Mouse (Mus musculus) G1E (cell line): ENCODE measurements around the gene Fgf4. TPM values are rescaled to one million over a fixed set of nuclear protein-coding genes. Genes with fewer than 3 reads are reported as not detected.

ENCODE experiments used
- ATAC-seq: 2 replicates; pipeline ENCODE4 v1.8.0; 2016; ENCODE audit warnings: mild to moderate bottlenecking; ENCODE audit not compliant: insufficient number of reproducible peaks, poor library complexity, low FRiP score, severe bottlenecking; ENCODE audit errors: extremely low read depth
- DNase-seq: peaks from one replicate; pipeline ENCODE4 v3.0.0; 2012; ENCODE audit warnings: low spot score
- H3K27me3 ChIP-seq: 2 replicates; pipeline ENCODE4 v1.6.1; 2012; ENCODE audit warnings: mild to moderate bottlenecking, low read length, inconsistent platforms; ENCODE audit not compliant: insufficient read depth
- H3K36me3 ChIP-seq: replicated peaks from 2 replicates; pipeline ENCODE3; 2012; ENCODE audit warnings: mild to moderate bottlenecking, inconsistent platforms
- H3K4me1 ChIP-seq: 2 replicates; pipeline ENCODE4 v1.6.1; 2012; ENCODE audit warnings: low read depth, low read length, inconsistent platforms, mixed read lengths; ENCODE audit not compliant: insufficient read depth
- H3K4me3 ChIP-seq: 2 replicates; pipeline ENCODE4 v1.5.1; 2012; ENCODE audit warnings: low read depth, mild to moderate bottlenecking, inconsistent platforms, low read length, moderate library complexity, mixed read lengths
- H3K9me3 ChIP-seq: replicated peaks from 2 replicates; pipeline ENCODE4 v1.6.1; 2012; ENCODE audit warnings: inconsistent platforms
- CTCF ChIP-seq: IDR thresholded peaks from 2 replicates; pipeline ENCODE4 v1.5.1; 2012; ENCODE audit warnings: low read depth, low read length, inconsistent platforms, mixed read lengths
- GATA1 ChIP-seq: IDR thresholded peaks from 2 replicates; pipeline ENCODE4 v1.6.1; 2012; ENCODE audit warnings: borderline replicate concordance, low read length, inconsistent platforms, mixed read lengths
- GATA2 ChIP-seq: IDR thresholded peaks from 2 replicates; pipeline ENCODE4 v1.6.1; 2012; ENCODE audit warnings: low read depth, low read length, inconsistent platforms, borderline replicate concordance
- POLR2AphosphoS5 ChIP-seq: IDR thresholded peaks from 2 replicates; pipeline ENCODE4 v1.6.1; 2012; ENCODE audit warnings: low read depth, low read length, inconsistent platforms; ENCODE audit not compliant: insufficient replicate concordance
- TAL1 ChIP-seq: conservative IDR thresholded peaks from 2 replicates; pipeline ENCODE4 v1.6.1; 2012; ENCODE audit warnings: low read depth, low read length, inconsistent platforms, mixed read lengths
- polyA plus RNA-seq: library from polyadenylated mRNA; stranded (reverse); fragments of >175 nt; gene quantifications from 2 replicates; pipeline ENCODE4 v1.2.3, GENCODE M21; 2012
- total RNA-seq, 2 experiments: library from RNA; stranded (forward) in 1 of 2; stranded (reverse) in 1 of 2; fragments of 200-1000 nt in 1 of 2; fragments of >200 nt in 1 of 2; fragmentation: Nextera tagmentation in 1 of 2; gene quantifications; 2 replicates each; pipeline ENCODE4 v1.2.3; 2014 to 2017

The Fgf4 gene
- total and polyA plus RNA-seq, 3 experiments, result not detected

- Histone ChIP-seq H3K9me3 (no peaks in the 10 kb centered on the region; the same call in 1 of the 2 replicates), H3K36me3 (peaks cover 52% of the 10 kb centered on the region), H3K4me3 (peak overlapping the region; percentile 3; the same call in 1 of the 2 replicates), H3K27me3 (no peaks in the 10 kb centered on the region), H3K4me1 (peaks cover 53% of the 10 kb centered on the region)
- ATAC-seq (no peak), DNase-seq (no peak)
- TF ChIP-seq GATA1 (no peak), GATA2 (no peak), POLR2AphosphoS5 (no peak), TAL1 (no peak)
These were observed 45.2 kb downstream of the Fgf4 start for GRCm38 (mm10) chr7:144892322-144892721.

- no peak for ATAC-seq
These were observed 47.0 kb downstream of the Fgf4 start for GRCm38 (mm10) chr7:144894191-144894590.

GRCm38 (mm10) chr7:144894706-144895105, 47.5 kb downstream of the Fgf4 start:
- peak overlapping the region; percentile 72 for H3K4me3 ChIP-seq
- H3K9me3 ChIP-seq, result no peaks in the 10 kb centered on the region; the same call in 1 of the 2 replicates
- TF ChIP-seq CTCF, result no peak
- TF ChIP-seq GATA1, result no peak
- TF ChIP-seq POLR2AphosphoS5, result no peak
- no peak for TF ChIP-seq TAL1
- TF ChIP-seq GATA2, result no peak
- H3K36me3 ChIP-seq, result peaks cover 50% of the 10 kb centered on the region
- H3K4me1 ChIP-seq, result peaks cover 66% of the 10 kb centered on the region
- no peak for ATAC-seq
- no peaks in the 10 kb centered on the region for H3K27me3 ChIP-seq
- no peak for DNase-seq

More at GRCm38 (mm10) chr7:144894191-144894590, 47.0 kb downstream of the Fgf4 start:
- peaks cover 63% of the 10 kb centered on the region for H3K4me1 ChIP-seq
- H3K9me3 ChIP-seq, result no peaks in the 10 kb centered on the region; the same call in 1 of the 2 replicates
- H3K27me3 ChIP-seq, result no peaks in the 10 kb centered on the region
- DNase-seq, result no peak
- peak overlapping the region; percentile 72; the same call in 1 of the 2 replicates for H3K4me3 ChIP-seq
- no peak for TF ChIP-seq TAL1
- TF ChIP-seq GATA2, result no peak
- TF ChIP-seq POLR2AphosphoS5, result no peak
- no peak for TF ChIP-seq GATA1
- TF ChIP-seq CTCF, result no peak
- peaks cover 50% of the 10 kb centered on the region for H3K36me3 ChIP-seq

GRCm38 (mm10) chr7:144895305-144896111, 48.3 kb downstream of the Fgf4 start:
- H3K36me3 ChIP-seq, result peaks cover 51% of the 10 kb centered on the region
- H3K9me3 ChIP-seq, result no peaks in the 10 kb centered on the region; the same call in 1 of the 2 replicates
- H3K27me3 ChIP-seq, result no peaks in the 10 kb centered on the region
- peak overlapping the region; percentile 72 for H3K4me3 ChIP-seq
- H3K4me1 ChIP-seq, result peaks cover 67% of the 10 kb centered on the region
- DNase-seq, result peak; percentile 88
- peak; percentile 74 for ATAC-seq
- TF ChIP-seq POLR2AphosphoS5, result no peak
- TF ChIP-seq TAL1, result no peak
- TF ChIP-seq CTCF, result peak; percentile 36; the same call in 1 of the 2 replicates
- TF ChIP-seq GATA2, result no peak
- TF ChIP-seq GATA1, result no peak

GRCm38 (mm10) chr7:144896294-144897218, 49.4 kb downstream of the Fgf4 start, which contains the start of gene Fgf15:
Gene Fgf15, plus strand, starts transcription at chr7:144896531.
- Histone ChIP-seq H3K4me1 (peaks cover 69% of the 10 kb centered on the region), H3K27me3 (no peaks in the 10 kb centered on the region), H3K9me3 (no peaks in the 10 kb centered on the region), H3K36me3 (peaks cover 55% of the 10 kb centered on the region), H3K4me3 (peak within 1 kb of the TSS; percentile 72)
- ATAC-seq, result peak; percentile 25; the same call in 1 of the 2 replicates
- TF ChIP-seq GATA2, result no peak
- no peak for TF ChIP-seq GATA1
- TF ChIP-seq POLR2AphosphoS5, result no peak
- TF ChIP-seq TAL1, result no peak
- no peak for TF ChIP-seq CTCF
- peak; percentile 83 for DNase-seq

DNA sequence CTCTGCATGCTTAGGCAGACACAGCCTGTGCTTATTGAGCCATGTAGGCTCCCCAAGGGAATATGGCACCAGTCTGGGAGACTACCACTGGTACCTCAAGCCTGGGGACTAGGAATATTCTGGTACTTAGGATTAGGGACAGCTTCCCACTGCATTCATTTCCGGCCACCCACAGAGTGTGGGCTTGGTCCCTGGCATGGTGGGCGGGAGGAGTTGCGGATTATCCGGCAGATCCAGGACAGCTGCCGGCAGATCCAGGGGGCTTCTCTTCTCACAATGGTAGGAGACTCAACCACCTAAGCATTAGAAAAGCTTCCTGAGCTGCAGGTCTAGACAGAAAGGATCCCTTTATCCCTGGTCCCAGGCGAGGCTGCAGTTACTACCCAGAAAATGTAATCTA, 51.3 kb downstream of the Fgf4 start:
- H3K4me3 ChIP-seq, result peak overlapping the region; percentile 72
- ATAC-seq, result no peak
- peaks cover 58% of the 10 kb centered on the region for H3K4me1 ChIP-seq
- H3K27me3 ChIP-seq, result no peaks in the 10 kb centered on the region
- H3K9me3 ChIP-seq, result no peaks in the 10 kb centered on the region
- TF ChIP-seq POLR2AphosphoS5 (no peak), CTCF (no peak), TAL1 (no peak), GATA1 (no peak), GATA2 (no peak)
- no peak for DNase-seq
- peaks cover 55% of the 10 kb centered on the region for H3K36me3 ChIP-seq
